Mouse (Mus musculus): ENCODE results near the gene 9930021J03Rik.

DNA sequence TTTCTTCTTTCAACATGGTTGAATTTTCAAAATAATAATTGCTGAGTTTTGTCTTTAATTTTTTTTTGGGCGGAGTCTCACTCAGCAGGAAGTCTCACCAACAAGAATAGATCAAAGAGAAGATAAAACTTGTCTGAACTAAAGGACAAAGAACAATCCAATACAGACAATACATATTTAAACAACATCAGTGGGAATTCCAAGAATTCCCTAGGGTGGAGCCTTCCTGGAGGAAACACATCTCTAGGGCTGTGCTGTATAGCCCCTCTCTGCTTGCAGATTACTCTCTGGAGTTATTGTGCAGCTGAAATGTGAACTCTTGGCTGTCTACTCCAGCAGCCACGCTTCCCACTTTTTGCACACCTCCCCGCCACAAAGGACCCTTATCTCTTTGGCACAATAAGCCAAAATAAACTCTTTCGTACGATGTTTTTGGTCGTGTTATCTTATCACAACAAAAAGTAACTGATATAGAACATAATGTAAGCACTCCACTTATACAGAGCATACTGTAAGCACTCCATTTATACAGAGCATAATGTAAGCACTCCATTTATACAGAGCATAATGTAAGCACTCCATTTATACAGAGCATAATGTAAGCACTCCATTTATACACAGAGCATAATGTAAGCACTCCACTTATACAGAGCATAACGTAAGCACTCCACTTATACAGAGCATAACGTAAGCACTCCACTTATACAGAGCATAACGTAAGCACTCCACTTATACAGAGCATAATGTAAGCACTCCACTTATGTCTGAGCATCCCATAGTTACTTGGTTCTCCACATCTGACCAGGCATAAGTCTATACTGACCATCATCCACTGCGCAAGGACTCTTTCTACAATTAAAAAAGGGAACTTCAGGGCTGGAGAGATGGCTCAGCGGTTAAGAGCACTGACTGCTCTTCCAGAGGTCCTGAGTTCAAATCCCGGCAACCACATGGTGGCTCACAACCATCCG is 125.3 kb downstream of the 9930021J03Rik start:
- TF ChIP-seq GATA1 (IDR thresholded peaks at IDR 0.05; ENCODE audit: low read length) (no peak), TAL1 (IDR thresholded peaks at IDR 0.05; ENCODE audit: low read length) (no peak)
